Mouse (Mus musculus): ENCODE results near the gene Nup214. TPM values are rescaled to one million over a fixed set of nuclear protein-coding genes. Genes with fewer than 3 reads are reported as not detected.

Gene Nup214
- total and polyA plus RNA-seq, 3 experiments, result 33.1 to 90.8 (median 55.5) TPM

DNA sequence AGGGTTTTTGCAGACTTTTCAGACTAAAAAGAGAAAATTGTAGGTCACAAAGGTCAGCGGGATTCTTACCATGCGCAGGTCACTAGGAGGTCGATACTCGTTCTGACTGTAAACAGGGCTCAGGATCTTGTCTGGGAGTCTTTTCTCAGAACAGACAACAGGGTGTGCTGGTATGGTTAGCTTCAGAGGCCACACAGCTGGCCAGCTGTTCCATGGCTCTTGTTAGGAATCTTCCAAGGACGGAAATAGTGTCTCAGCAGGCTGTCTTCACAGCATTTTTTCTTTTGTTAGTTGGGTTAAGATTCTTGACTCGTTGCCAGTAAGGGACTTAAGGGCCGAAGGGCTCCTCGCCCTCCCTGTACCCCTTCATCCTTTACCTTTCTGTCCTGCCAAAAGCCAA lies 7.4 kb upstream of the Nup214 start:
- Histone ChIP-seq H3K27me3 (ENCODE audit: insufficient read depth, low read length) (peaks cover 66% of the 10 kb centered on the region), H3K9me3 (replicated peaks) (no peaks in the 10 kb centered on the region), H3K36me3 (replicated peaks) (no peaks in the 10 kb centered on the region), H3K4me3 (ENCODE audit: low read depth, low read length) (no peak overlapping the region), H3K4me1 (ENCODE audit: insufficient read depth, low read depth, low read length) (peaks cover under 1% of the 10 kb centered on the region; the same call in 1 of the 2 replicates)
- DNase-seq (ENCODE audit: low spot score) (no peak), ATAC-seq (ENCODE audit: extremely low read depth, insufficient number of reproducible peaks, low FRiP score, poor library complexity, severe bottlenecking) (no peak)
- TF ChIP-seq GATA1 (IDR thresholded peaks at IDR 0.05; ENCODE audit: borderline replicate concordance, low read length), result no peak
- TF ChIP-seq TAL1 (conservative IDR thresholded peaks at IDR 0.05; ENCODE audit: low read depth, low read length), result no peak
- TF ChIP-seq GATA2 (IDR thresholded peaks at IDR 0.05; ENCODE audit: borderline replicate concordance, low read depth, low read length), result no peak
- TF ChIP-seq POLR2AphosphoS5 (IDR thresholded peaks at IDR 0.05; ENCODE audit: insufficient replicate concordance, low read depth, low read length), result no peak
- no peak for TF ChIP-seq CTCF (IDR thresholded peaks at IDR 0.05; ENCODE audit: low read depth, low read length)

- Histone ChIP-seq H3K9me3 (replicated peaks) (no peaks in the 10 kb centered on the region), H3K4me3 (ENCODE audit: low read depth, low read length) (no peak overlapping the region), H3K27me3 (ENCODE audit: insufficient read depth, low read length) (peaks cover 40% of the 10 kb centered on the region), H3K4me1 (ENCODE audit: insufficient read depth, low read depth, low read length) (peaks cover 26% of the 10 kb centered on the region), H3K36me3 (replicated peaks) (peaks cover 20% of the 10 kb centered on the region)
- ATAC-seq (ENCODE audit: extremely low read depth, insufficient number of reproducible peaks, low FRiP score, poor library complexity, severe bottlenecking) (no peak), DNase-seq (ENCODE audit: low spot score) (no peak)
- TF ChIP-seq CTCF (IDR thresholded peaks at IDR 0.05; ENCODE audit: low read depth, low read length) (no peak), POLR2AphosphoS5 (IDR thresholded peaks at IDR 0.05; ENCODE audit: insufficient replicate concordance, low read depth, low read length) (no peak)
Measured at GRCm38 (mm10) chr2:31972589-31972988, 1.6 kb upstream of the Nup214 start.

DNA sequence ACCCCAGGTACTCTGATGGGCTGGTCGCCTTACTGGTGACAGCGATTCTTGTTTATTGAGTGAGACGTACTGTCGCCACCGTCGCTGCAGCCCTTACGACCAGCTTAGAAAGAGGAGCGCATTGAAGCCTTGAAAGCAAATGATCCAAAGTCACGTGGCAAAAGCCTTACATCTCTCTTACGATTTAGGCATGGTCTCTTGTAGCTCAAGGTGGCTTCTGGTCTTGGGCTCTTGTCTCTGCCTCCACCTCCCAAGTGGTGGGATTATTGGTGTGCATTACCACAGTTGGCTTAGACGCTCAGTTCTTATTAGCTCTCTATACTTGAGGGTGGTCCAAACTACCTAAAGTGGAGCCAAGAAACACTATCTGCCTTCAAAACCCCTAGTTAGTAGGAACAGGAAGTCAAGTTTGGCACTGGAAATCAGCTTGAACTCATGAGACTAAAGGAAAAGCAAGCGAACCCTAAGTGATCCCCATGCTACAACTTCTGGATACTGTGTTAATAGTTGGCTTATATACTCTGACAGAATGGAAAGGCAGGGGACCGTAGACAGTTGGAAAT lies 654 bp downstream of the Nup214 start:
- Histone ChIP-seq H3K9me3 (replicated peaks) (no peaks in the 10 kb centered on the region), H3K36me3 (replicated peaks) (peaks cover 40% of the 10 kb centered on the region), H3K4me1 (ENCODE audit: insufficient read depth, low read depth, low read length) (peaks cover 26% of the 10 kb centered on the region), H3K4me3 (ENCODE audit: low read depth, low read length) (peak overlapping the region; percentile 96), H3K27me3 (ENCODE audit: insufficient read depth, low read length) (peaks cover 24% of the 10 kb centered on the region)
- DNase-seq (ENCODE audit: low spot score) (no peak), ATAC-seq (ENCODE audit: extremely low read depth, insufficient number of reproducible peaks, low FRiP score, poor library complexity, severe bottlenecking) (no peak)
- TF ChIP-seq POLR2AphosphoS5 (IDR thresholded peaks at IDR 0.05; ENCODE audit: insufficient replicate concordance, low read depth, low read length), result no peak
- TF ChIP-seq GATA2 (IDR thresholded peaks at IDR 0.05; ENCODE audit: borderline replicate concordance, low read depth, low read length), result no peak
- TF ChIP-seq TAL1 (conservative IDR thresholded peaks at IDR 0.05; ENCODE audit: low read depth, low read length), result no peak
- TF ChIP-seq GATA1 (IDR thresholded peaks at IDR 0.05; ENCODE audit: borderline replicate concordance, low read length), result no peak
- TF ChIP-seq CTCF (IDR thresholded peaks at IDR 0.05; ENCODE audit: low read depth, low read length), result no peak

- no peak for DNase-seq (ENCODE audit: low spot score)
- ATAC-seq (ENCODE audit: extremely low read depth, insufficient number of reproducible peaks, low FRiP score, poor library complexity, severe bottlenecking), result no peak
- peaks cover 100% of the 10 kb centered on the region for H3K36me3 ChIP-seq (replicated peaks)
Measured at GRCm38 (mm10) chr2:31987774-31988173, 13.5 kb downstream of the Nup214 start.

GRCm38 (mm10) chr2:31990961-31991360 lies 16.7 kb downstream of the Nup214 start:
- peaks cover 99% of the 10 kb centered on the region for H3K36me3 ChIP-seq (replicated peaks)
- H3K9me3 ChIP-seq (replicated peaks), result no peaks in the 10 kb centered on the region
- H3K4me3 ChIP-seq (ENCODE audit: low read depth, low read length), result no peak overlapping the region
- H3K4me1 ChIP-seq (ENCODE audit: insufficient read depth, low read depth, low read length), result peaks cover 2% of the 10 kb centered on the region; the same call in 1 of the 2 replicates
- no peak for ATAC-seq (ENCODE audit: extremely low read depth, insufficient number of reproducible peaks, low FRiP score, poor library complexity, severe bottlenecking)
- DNase-seq (ENCODE audit: low spot score), result no peak
- TF ChIP-seq CTCF (IDR thresholded peaks at IDR 0.05; ENCODE audit: low read depth, low read length), result no peak
- TF ChIP-seq GATA2 (IDR thresholded peaks at IDR 0.05; ENCODE audit: borderline replicate concordance, low read depth, low read length), result no peak
- TF ChIP-seq GATA1 (IDR thresholded peaks at IDR 0.05; ENCODE audit: borderline replicate concordance, low read length), result no peak
- TF ChIP-seq TAL1 (conservative IDR thresholded peaks at IDR 0.05; ENCODE audit: low read depth, low read length), result no peak
- no peak for TF ChIP-seq POLR2AphosphoS5 (IDR thresholded peaks at IDR 0.05; ENCODE audit: insufficient replicate concordance, low read depth, low read length)
- no peaks in the 10 kb centered on the region for H3K27me3 ChIP-seq (ENCODE audit: insufficient read depth, low read length)

More at GRCm38 (mm10) chr2:31987774-31988173, 13.5 kb downstream of the Nup214 start:
- Histone ChIP-seq H3K4me3 (ENCODE audit: low read depth, low read length) (no peak overlapping the region), H3K9me3 (replicated peaks) (no peaks in the 10 kb centered on the region), H3K27me3 (ENCODE audit: insufficient read depth, low read length) (no peaks in the 10 kb centered on the region), H3K4me1 (ENCODE audit: insufficient read depth, low read depth, low read length) (peaks cover 5% of the 10 kb centered on the region; the same call in 1 of the 2 replicates)
- TF ChIP-seq CTCF (IDR thresholded peaks at IDR 0.05; ENCODE audit: low read depth, low read length) (no peak), GATA1 (IDR thresholded peaks at IDR 0.05; ENCODE audit: borderline replicate concordance, low read length) (no peak), TAL1 (conservative IDR thresholded peaks at IDR 0.05; ENCODE audit: low read depth, low read length) (no peak), GATA2 (IDR thresholded peaks at IDR 0.05; ENCODE audit: borderline replicate concordance, low read depth, low read length) (no peak), POLR2AphosphoS5 (IDR thresholded peaks at IDR 0.05; ENCODE audit: insufficient replicate concordance, low read depth, low read length) (no peak)

GRCm38 (mm10) chr2:31994896-31995295 lies 20.7 kb downstream of the Nup214 start:
- H3K4me3 ChIP-seq (ENCODE audit: low read depth, low read length), result no peak overlapping the region
- no peaks in the 10 kb centered on the region for H3K9me3 ChIP-seq (replicated peaks)
- no peak for DNase-seq (ENCODE audit: low spot score)
- H3K4me1 ChIP-seq (ENCODE audit: insufficient read depth, low read depth, low read length), result 0 out of 2 replicates have a peak, but pooled peaks cover 2% of the 10 kb centered on the region
- peaks cover 98% of the 10 kb centered on the region for H3K36me3 ChIP-seq (replicated peaks)
- TF ChIP-seq POLR2AphosphoS5 (IDR thresholded peaks at IDR 0.05; ENCODE audit: insufficient replicate concordance, low read depth, low read length), result no peak
- TF ChIP-seq GATA2 (IDR thresholded peaks at IDR 0.05; ENCODE audit: borderline replicate concordance, low read depth, low read length), result no peak
- TF ChIP-seq GATA1 (IDR thresholded peaks at IDR 0.05; ENCODE audit: borderline replicate concordance, low read length), result no peak
- TF ChIP-seq TAL1 (conservative IDR thresholded peaks at IDR 0.05; ENCODE audit: low read depth, low read length), result no peak
- TF ChIP-seq CTCF (IDR thresholded peaks at IDR 0.05; ENCODE audit: low read depth, low read length), result no peak
- H3K27me3 ChIP-seq (ENCODE audit: insufficient read depth, low read length), result no peaks in the 10 kb centered on the region
- no peak for ATAC-seq (ENCODE audit: extremely low read depth, insufficient number of reproducible peaks, low FRiP score, poor library complexity, severe bottlenecking)
